Mouse (Mus musculus) neural tube, embryonic 14.5 days (tissue): ENCODE results near the gene Gm13279. TPM values are rescaled to one million over a fixed set of nuclear protein-coding genes. Genes with fewer than 3 reads are reported as not detected.
"Not testable (repeated sequence)": the region's sequence is repeated elsewhere in the genome, so short reads cannot be mapped to it uniquely, and the experiment has no call there.

Source experiments
- ATAC-seq: fragments of 200-750 bp; cut with Nextera tagmentation; 2 replicates; pipeline ENCODE4 v1.8.0; 2017; ENCODE audit warnings: low read depth, mild to moderate bottlenecking, moderate TSS enrichment, moderate library complexity
- H3K27ac ChIP-seq: fragments of 300-500 bp; sonication (generic); 2 replicates; pipeline ENCODE4 v1.5.1; 2014; ENCODE audit warnings: low read depth, mild to moderate bottlenecking, control low read depth, low read length, moderate library complexity, mixed read lengths
- H3K27me3 ChIP-seq: fragments of 300-500 bp; sonication (generic); 2 replicates; pipeline ENCODE4 v1.6.1; 2014; ENCODE audit warnings: low read length; ENCODE audit not compliant: control insufficient read depth, insufficient read depth
- H3K36me3 ChIP-seq: fragments of 300-500 bp; sonication (generic); 2 replicates; pipeline ENCODE4 v1.6.1; 2014; ENCODE audit warnings: low read length, mixed read lengths; ENCODE audit not compliant: control insufficient read depth, insufficient read depth
- H3K4me1 ChIP-seq: fragments of 300-500 bp; sonication (generic); 2 replicates; pipeline ENCODE4 v1.6.1; 2014; ENCODE audit warnings: low read length; ENCODE audit not compliant: control insufficient read depth, insufficient read depth
- H3K4me2 ChIP-seq: fragments of 300-500 bp; sonication (generic); 2 replicates; pipeline ENCODE4 v1.6.1; 2014; ENCODE audit warnings: mild to moderate bottlenecking, low read depth, low read length, control low read depth
- H3K4me3 ChIP-seq: fragments of 300-500 bp; sonication (generic); 2 replicates; pipeline ENCODE4 v1.5.1; 2014; ENCODE audit warnings: low read depth, low read length, control low read depth, mixed read lengths
- H3K9ac ChIP-seq: fragments of 300-500 bp; sonication (generic); replicated peaks from 2 replicates; pipeline ENCODE4 v1.6.1; 2014; ENCODE audit warnings: low read depth, mild to moderate bottlenecking, control low read depth, low read length, mixed read lengths
- H3K9me3 ChIP-seq: fragments of 300-500 bp; sonication (generic); 2 replicates; pipeline ENCODE4 v1.6.1; 2016; ENCODE audit warnings: low read length; ENCODE audit not compliant: control insufficient read depth
- WGBS: fragments of 180-500 bp; shearing (Covaris S2); extraction: QIAGEN DNeasy Blood & Tissue Kit; methylation state at CpG from one replicate; pipeline ENCODE4 v1.1.7; 2014; 5-methylcytosine and 5-hydroxymethylcytosine counted together
- polyA plus RNA-seq: library from polyadenylated mRNA; unstranded; fragments of >200 nt; fragmentation: Nextera tagmentation; extraction: Ambion mirVana; gene quantifications from 2 replicates; pipeline ENCODE4 v1.2.1, GENCODE M21; 2014

Gene Gm13279
- not detected in 2 replicates for polyA plus RNA-seq

- ATAC-seq, result not testable (repeated sequence)
Measured at GRCm38 (mm10) chr4:88797097-88797496, at the start of gene Gm13279. Gm13279 (plus strand) TSS chr4:88797397.

GRCm38 (mm10) chr4:88749926-88750325 lies 47.3 kb upstream of the Gm13279 start:
- Histone ChIP-seq H3K4me3 (no peak overlapping the region), H3K27ac (no peak overlapping the region), H3K36me3 (no peaks in the 10 kb centered on the region), H3K4me2 (no peak overlapping the region), H3K9me3 (no peaks in the 10 kb centered on the region), H3K27me3 (no peaks in the 10 kb centered on the region), H3K4me1 (no peaks in the 10 kb centered on the region), H3K9ac (no peak overlapping the region)
- ATAC-seq, result no peak
- WGBS, result 60% methylated on average over 6 of the region's 6 CpGs

More at GRCm38 (mm10) chr4:88797097-88797496, at the start of gene Gm13279:
- not testable (repeated sequence) for H3K4me2 ChIP-seq, H3K9me3 ChIP-seq, H3K36me3 ChIP-seq, H3K27ac ChIP-seq, H3K4me1 ChIP-seq, H3K4me3 ChIP-seq, H3K9ac ChIP-seq, H3K27me3 ChIP-seq
- whole genome bisulfite sequencing, result no CpG with 5 or more reads among the region's 28 CpGs

- not testable (repeated sequence) for H3K9ac ChIP-seq, H3K27ac ChIP-seq, H3K4me2 ChIP-seq, H3K27me3 ChIP-seq, H3K4me3 ChIP-seq, ATAC-seq, H3K9me3 ChIP-seq, H3K4me1 ChIP-seq, H3K36me3 ChIP-seq
- WGBS, result 82% methylated on average over 14 of the region's 15 CpGs
Measured at GRCm38 (mm10) chr4:88754818-88755340, 42.3 kb upstream of the Gm13279 start, which contains the start of gene Gm13271. Gm13271 (plus strand) TSS chr4:88754868.

- not testable (repeated sequence) for H3K4me1 ChIP-seq, H3K36me3 ChIP-seq, H3K27ac ChIP-seq, ATAC-seq, H3K9me3 ChIP-seq, H3K27me3 ChIP-seq
- H3K9ac ChIP-seq, result peak overlapping the region; percentile 34; the same call in 1 of the 2 replicates
- WGBS, result 14% methylated on average over 28 of the region's 31 CpGs
- peak overlapping the region; percentile 67 for H3K4me2 ChIP-seq
- H3K4me3 ChIP-seq, result peak overlapping the region; percentile 36
Measured at GRCm38 (mm10) chr4:88756581-88757513, 40.4 kb upstream of the Gm13279 start.

- peak; percentile 100 for ATAC-seq
- H3K36me3 ChIP-seq, H3K9me3 ChIP-seq, H3K4me1 ChIP-seq, H3K27ac ChIP-seq, H3K27me3 ChIP-seq: not testable (repeated sequence)
- H3K9ac ChIP-seq, result peak overlapping the region; percentile 34; the same call in 1 of the 2 replicates
- peak overlapping the region; percentile 36 for H3K4me3 ChIP-seq
- under 1% methylated on average over 20 of the region's 21 CpGs for WGBS
- peak overlapping the region; percentile 67 for H3K4me2 ChIP-seq
Measured at GRCm38 (mm10) chr4:88757628-88758031, 39.6 kb upstream of the Gm13279 start.

GRCm38 (mm10) chr4:88758751-88759150 lies 38.4 kb upstream of the Gm13279 start:
- H3K27me3 ChIP-seq, H3K27ac ChIP-seq, H3K4me2 ChIP-seq, H3K9me3 ChIP-seq, H3K4me1 ChIP-seq, H3K9ac ChIP-seq, ATAC-seq, H3K4me3 ChIP-seq, H3K36me3 ChIP-seq: not testable (repeated sequence)
- 96% methylated on average over 9 of the region's 9 CpGs for WGBS

- 33% methylated on average over 10 of the region's 14 CpGs for WGBS
Measured at GRCm38 (mm10) chr4:88759610-88760268, 37.5 kb upstream of the Gm13279 start, which contains the start of gene Gm13283. Gm13283 (plus strand) TSS chr4:88760119.

GRCm38 (mm10) chr4:88760431-88760830 lies 36.8 kb upstream of the Gm13279 start:
- H3K36me3 ChIP-seq, ATAC-seq, H3K27ac ChIP-seq, H3K9ac ChIP-seq, H3K27me3 ChIP-seq, H3K4me1 ChIP-seq, H3K9me3 ChIP-seq: not testable (repeated sequence)
- 0% methylated on average over 17 of the region's 28 CpGs for WGBS
- peak overlapping the region; percentile 20; the same call in 1 of the 2 replicates for H3K4me3 ChIP-seq
- peak overlapping the region; percentile 53 for H3K4me2 ChIP-seq

More at GRCm38 (mm10) chr4:88759610-88760268, 37.5 kb upstream of the Gm13279 start, which contains the start of gene Gm13283:
- ATAC-seq, H3K27ac ChIP-seq, H3K9ac ChIP-seq, H3K9me3 ChIP-seq, H3K27me3 ChIP-seq, H3K36me3 ChIP-seq, H3K4me1 ChIP-seq: not testable (repeated sequence)
- H3K4me3 ChIP-seq, result peak within 1 kb of the TSS; percentile 20; the same call in 1 of the 2 replicates
- peak within 1 kb of the TSS; percentile 53 for H3K4me2 ChIP-seq
